Mouse (Mus musculus): ENCODE results near the gene Gria1.

Gria1 gene

GRCm38 (mm10) chr11:57062441-57062840 is 51.3 kb downstream of the Gria1 start:
- DNase-seq (ENCODE audit: low read depth) = no peak

- DNase-seq (ENCODE audit: low read depth) = no peak
These were observed 59.2 kb downstream of the Gria1 start for GRCm38 (mm10) chr11:57070196-57070901.

- no peak for DNase-seq (ENCODE audit: low read depth)
These were observed 61.0 kb downstream of the Gria1 start for GRCm38 (mm10) chr11:57072171-57072570.

GRCm38 (mm10) chr11:57079423-57079822 is 68.2 kb downstream of the Gria1 start:
- no peak for DNase-seq (ENCODE audit: low read depth)

- DNase-seq (ENCODE audit: low read depth) = no peak
These were observed 78.3 kb downstream of the Gria1 start for GRCm38 (mm10) chr11:57089527-57089926.

- no peak for DNase-seq (ENCODE audit: low read depth)
These were observed 79.5 kb downstream of the Gria1 start for GRCm38 (mm10) chr11:57090705-57091104.

- no peak for DNase-seq (ENCODE audit: low read depth)
These were observed 80.2 kb downstream of the Gria1 start for GRCm38 (mm10) chr11:57091276-57091914.

- no peak for DNase-seq (ENCODE audit: low read depth)
These were observed 89.3 kb downstream of the Gria1 start for GRCm38 (mm10) chr11:57100491-57100890.

- no peak for DNase-seq (ENCODE audit: low read depth)
These were observed 92.6 kb downstream of the Gria1 start for GRCm38 (mm10) chr11:57103751-57104254.

GRCm38 (mm10) chr11:57105683-57106082 is 94.5 kb downstream of the Gria1 start:
- DNase-seq (ENCODE audit: low read depth) = no peak

- DNase-seq (ENCODE audit: low read depth) = no peak
These were observed 101.2 kb downstream of the Gria1 start for GRCm38 (mm10) chr11:57112386-57112785.

- DNase-seq (ENCODE audit: low read depth) = no peak
These were observed 103.2 kb downstream of the Gria1 start for GRCm38 (mm10) chr11:57114410-57114809.

GRCm38 (mm10) chr11:57127066-57127465 is 115.9 kb downstream of the Gria1 start:
- DNase-seq (ENCODE audit: low read depth) = no peak

- no peak for DNase-seq (ENCODE audit: low read depth)
These were observed 129.1 kb downstream of the Gria1 start for GRCm38 (mm10) chr11:57140162-57140780.

GRCm38 (mm10) chr11:57143681-57144080 is 132.5 kb downstream of the Gria1 start:
- no peak for DNase-seq (ENCODE audit: low read depth)

- DNase-seq (ENCODE audit: low read depth) = no peak
These were observed 134.0 kb downstream of the Gria1 start for GRCm38 (mm10) chr11:57145192-57145591.

- DNase-seq (ENCODE audit: low read depth) = no peak
These were observed 134.5 kb downstream of the Gria1 start for GRCm38 (mm10) chr11:57145704-57146103.

- DNase-seq (ENCODE audit: low read depth) = no peak
These were observed 140.5 kb downstream of the Gria1 start for GRCm38 (mm10) chr11:57151674-57152073.

- DNase-seq (ENCODE audit: low read depth) = no peak
These were observed 143.8 kb downstream of the Gria1 start for GRCm38 (mm10) chr11:57154998-57155397.

- no peak for DNase-seq (ENCODE audit: low read depth)
These were observed 148.2 kb downstream of the Gria1 start for GRCm38 (mm10) chr11:57159412-57159811.

- no peak for DNase-seq (ENCODE audit: low read depth)
These were observed 148.9 kb downstream of the Gria1 start for GRCm38 (mm10) chr11:57160076-57160475.

GRCm38 (mm10) chr11:57162931-57163330 is 151.7 kb downstream of the Gria1 start:
- DNase-seq (ENCODE audit: low read depth) = no peak

- DNase-seq (ENCODE audit: low read depth) = no peak
These were observed 158.9 kb downstream of the Gria1 start for GRCm38 (mm10) chr11:57170058-57170457.

All from c-Kit-positive CD71-negative TER-119-negative erythroid progenitor cells, embryonic 14.5 days (primary cell).